In the genomic region with DNA sequence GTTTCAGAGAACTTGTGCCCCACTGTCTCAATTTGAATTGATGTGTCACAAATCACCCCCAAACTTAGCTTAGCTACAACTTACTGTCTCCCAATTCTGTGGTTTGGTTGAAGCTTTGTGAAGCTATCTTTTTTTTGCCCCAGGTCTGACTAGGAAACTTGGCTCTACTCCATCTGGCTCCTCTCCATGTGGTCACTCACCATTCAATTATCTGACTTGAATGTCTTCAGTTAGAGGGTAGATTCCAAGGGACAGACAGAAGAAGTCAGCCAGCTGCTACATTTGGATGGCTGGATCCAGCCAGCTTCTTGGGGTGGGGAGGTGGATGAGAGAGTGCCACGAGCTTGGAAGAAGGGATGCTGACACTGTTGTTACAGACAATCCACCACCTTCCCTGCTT, we compare ENCODE assay signal across 16 mouse cellular contexts.
DNase-seq lines count a peak whose midpoint lies in the region; ATAC-seq and TF ChIP-seq lines count a peak whose summit lies in the region.
"Had no signal": no experiment of that assay in that cellular context is flagged by ENCODE, and none has a peak within 500 bp of the region (broad histone marks: within the 10 kb centered on the region; RNA-seq: fewer than 3 reads in every experiment).

No protein-coding gene starts in this region.

- H3K9ac ChIP-seq in heart, embryonic 11.5 days (ENCODE audit: low read depth, low read length): no peak overlapping the region
- no peak overlapping the region for H3K9ac ChIP-seq in lung, embryonic 14.5 days
- H3K9ac ChIP-seq in forebrain, embryonic 14.5 days (ENCODE audit: low read length): no peak overlapping the region
- H3K9ac ChIP-seq: embryonic facial prominence, embryonic 13.5 days; hindbrain, embryonic 15.5 days; midbrain, embryonic 12.5 days; neural tube, embryonic 15.5 days had no signal

- peak; percentile 5 to 33 for DNase-seq in adrenal gland, adult (ENCODE audit: inconsistent age in 2 of 2, low spot score in 1 of 2)
- no peak for DNase-seq in adrenal gland, postnatal 4 days (ENCODE audit: low spot score in 2 of 2)
- DNase-seq in heart, postnatal 10 days: peak; percentile 13 to 38
- peak; percentile 67 for DNase-seq in lung, embryonic 14.5 days
- no peak for DNase-seq in lung, postnatal 25 days (ENCODE audit: low spot score)
- peak; percentile 47 for DNase-seq in lung, postnatal 10 days
- DNase-seq in forebrain, embryonic 14.5 days (ENCODE audit: low spot score): no peak
- DNase-seq: cerebellum, adult 11 months; layer of hippocampus, adult 9-11 months; retina, postnatal 1 day had no signal

- no peaks in the 10 kb centered on the region for H3K27me3 ChIP-seq in heart, embryonic 11.5 days (ENCODE audit: control insufficient read depth, insufficient read depth, low read length)
- no peaks in the 10 kb centered on the region for H3K27me3 ChIP-seq in lung, embryonic 14.5 days (ENCODE audit: insufficient read depth, low read length)
- no peaks in the 10 kb centered on the region for H3K27me3 ChIP-seq in forebrain, embryonic 14.5 days (replicated peaks; ENCODE audit: control insufficient read depth, insufficient read depth, low read length)
- H3K27me3 ChIP-seq: embryonic facial prominence, embryonic 13.5 days; hindbrain, embryonic 15.5 days; midbrain, embryonic 12.5 days; neural tube, embryonic 15.5 days had no signal

- no peak overlapping the region for H3K4me3 ChIP-seq in heart, embryonic 11.5 days (ENCODE audit: low read depth, low read length)
- H3K4me3 ChIP-seq in lung, embryonic 14.5 days (ENCODE audit: low read depth, low read length): no peak overlapping the region
- no peak overlapping the region for H3K4me3 ChIP-seq in forebrain, embryonic 14.5 days (ENCODE audit: low read depth, low read length)
- H3K4me3 ChIP-seq: embryonic facial prominence, embryonic 13.5 days; hindbrain, embryonic 15.5 days; midbrain, embryonic 12.5 days; neural tube, embryonic 15.5 days had no signal

- intact Hi-C loops in heart, postnatal 10 days (cut with DNase I): no loop called here

- WGBS in heart, embryonic 11.5 days (ENCODE audit: insufficient replicate concordance): 65% methylated on average over 1 of the region's 1 CpGs
- 22% methylated on average over 1 of the region's 1 CpGs for WGBS in lung, embryonic 14.5 days
- 52% methylated on average over 1 of the region's 1 CpGs for WGBS in forebrain, embryonic 14.5 days

- no peaks in the 10 kb centered on the region for H3K9me3 ChIP-seq in heart, embryonic 11.5 days (replicated peaks; ENCODE audit: control insufficient read depth, low read length)
- no peaks in the 10 kb centered on the region for H3K9me3 ChIP-seq in lung, embryonic 14.5 days (ENCODE audit: low read depth, low read length)
- no peaks in the 10 kb centered on the region for H3K9me3 ChIP-seq in forebrain, embryonic 14.5 days (replicated peaks; ENCODE audit: control insufficient read depth, low read length)
- H3K9me3 ChIP-seq: embryonic facial prominence, embryonic 13.5 days; hindbrain, embryonic 15.5 days; midbrain, embryonic 12.5 days; neural tube, embryonic 15.5 days had no signal

- no peaks in the 10 kb centered on the region for H3K4me1 ChIP-seq in heart, embryonic 11.5 days (ENCODE audit: control insufficient read depth, insufficient read depth, low read length)
- no peaks in the 10 kb centered on the region for H3K4me1 ChIP-seq in lung, embryonic 14.5 days (ENCODE audit: insufficient read depth)
- H3K4me1 ChIP-seq in forebrain, embryonic 14.5 days (ENCODE audit: control insufficient read depth, insufficient read depth, low read length): no peaks in the 10 kb centered on the region
- H3K4me1 ChIP-seq: embryonic facial prominence, embryonic 13.5 days; hindbrain, embryonic 15.5 days; midbrain, embryonic 12.5 days; neural tube, embryonic 15.5 days had no signal

- H3K36me3 ChIP-seq in heart, embryonic 11.5 days (ENCODE audit: control insufficient read depth, insufficient read depth, low read length): no peaks in the 10 kb centered on the region
- H3K36me3 ChIP-seq in lung, embryonic 14.5 days (ENCODE audit: insufficient read depth): no peaks in the 10 kb centered on the region
- no peaks in the 10 kb centered on the region for H3K36me3 ChIP-seq in forebrain, embryonic 14.5 days (ENCODE audit: control insufficient read depth, insufficient read depth, low read length)
- H3K36me3 ChIP-seq: embryonic facial prominence, embryonic 13.5 days; hindbrain, embryonic 15.5 days; midbrain, embryonic 12.5 days; neural tube, embryonic 15.5 days had no signal

- TF ChIP-seq CTCF in lung, embryonic 14.5 days (IDR thresholded peaks at IDR 0.05; ENCODE audit: low read depth): no peak

- H3K27ac ChIP-seq in heart, embryonic 11.5 days (ENCODE audit: low read depth, low read length): no peak overlapping the region
- H3K27ac ChIP-seq in lung, embryonic 14.5 days (ENCODE audit: low read depth): no peak overlapping the region
- H3K27ac ChIP-seq in forebrain, embryonic 14.5 days (ENCODE audit: low read depth, low read length): no peak overlapping the region
- H3K27ac ChIP-seq: embryonic facial prominence, embryonic 13.5 days; hindbrain, embryonic 15.5 days; macrophage; midbrain, embryonic 12.5 days; neural tube, embryonic 15.5 days had no signal

- ATAC-seq in heart, embryonic 11.5 days (replicated peaks; ENCODE audit: insufficient number of reproducible peaks, low FRiP score, low TSS enrichment): no peak
- ATAC-seq in lung, embryonic 14.5 days (ENCODE audit: insufficient read depth): 0 out of 2 replicates have a peak, but pooled peaks have one; percentile 31
- no peak for ATAC-seq in forebrain, embryonic 14.5 days

- no peak overlapping the region for H3K4me2 ChIP-seq in heart, embryonic 11.5 days
- no peak overlapping the region for H3K4me2 ChIP-seq in lung, embryonic 14.5 days
- H3K4me2 ChIP-seq in forebrain, embryonic 14.5 days (ENCODE audit: low read length): no peak overlapping the region
- H3K4me2 ChIP-seq: embryonic facial prominence, embryonic 13.5 days; hindbrain, embryonic 15.5 days; midbrain, embryonic 12.5 days; neural tube, embryonic 15.5 days had no signal

Comparison
In these comparisons a context has a peak if more than half of its experiments do, and no peak if none do; other contexts are left out.
1. DNase-seq: peak in adrenal gland, adult (2 of 2), heart, postnatal 10 days (2 of 2), lung, embryonic 14.5 days (single experiment) and lung, postnatal 10 days (single experiment); none in adrenal gland, postnatal 4 days (0 of 2), lung, postnatal 25 days (single experiment) and forebrain, embryonic 14.5 days (single experiment).